Mouse (Mus musculus) telencephalon, adult 2 months (tissue): ENCODE results near the gene Pycr1.
"Not testable (repeated sequence)": the region's sequence is repeated elsewhere in the genome, so short reads cannot be mapped to it uniquely, and the experiment has no call there.

Source experiments
- DNase-seq: peaks from one replicate; pipeline ENCODE4 v3.0.0-alpha.2; 2011; ENCODE audit warnings: low read depth, low spot score

The Pycr1 gene

GRCm38 (mm10) chr11:120643601-120643987 lies at the start of gene Pycr1:
TSS of gene Pycr1 (minus strand) at chr11:120643769.
- peak; percentile 82 for DNase-seq

GRCm38 (mm10) chr11:120692471-120693011 lies 49.0 kb upstream of the Pycr1 start:
- no peak for DNase-seq

- no peak for DNase-seq
Measured at GRCm38 (mm10) chr11:120689365-120689764, 45.8 kb upstream of the Pycr1 start.

GRCm38 (mm10) chr11:120686650-120687272 lies 43.2 kb upstream of the Pycr1 start:
- DNase-seq = no peak

- DNase-seq = no peak
Measured at GRCm38 (mm10) chr11:120684660-120685059, 41.1 kb upstream of the Pycr1 start.

- no peak for DNase-seq
Measured at GRCm38 (mm10) chr11:120684086-120684485, 40.5 kb upstream of the Pycr1 start.

- DNase-seq = no peak
Measured at GRCm38 (mm10) chr11:120683536-120683935, 40.0 kb upstream of the Pycr1 start.

GRCm38 (mm10) chr11:120682683-120683082 lies 39.1 kb upstream of the Pycr1 start:
- DNase-seq = no peak

GRCm38 (mm10) chr11:120679909-120680308 lies 36.3 kb upstream of the Pycr1 start:
- no peak for DNase-seq

- no peak for DNase-seq
Measured at GRCm38 (mm10) chr11:120676951-120677350, 33.4 kb upstream of the Pycr1 start.

GRCm38 (mm10) chr11:120675875-120676274 lies 32.3 kb upstream of the Pycr1 start:
- DNase-seq = not testable (repeated sequence)

- DNase-seq = no peak
Measured at GRCm38 (mm10) chr11:120673594-120674122, 30.1 kb upstream of the Pycr1 start.

- DNase-seq = peak; percentile 77
Measured at GRCm38 (mm10) chr11:120672687-120673593, 29.4 kb upstream of the Pycr1 start, which contains the start of gene Aspscr1. TSS of gene Aspscr1 (plus strand) at chr11:120672973.

- no peak for DNase-seq
Measured at GRCm38 (mm10) chr11:120666617-120667016, 23.0 kb upstream of the Pycr1 start.

GRCm38 (mm10) chr11:120665406-120665805 lies 21.8 kb upstream of the Pycr1 start:
- no peak for DNase-seq

- DNase-seq = no peak
Measured at GRCm38 (mm10) chr11:120663714-120664113, 20.1 kb upstream of the Pycr1 start.

- no peak for DNase-seq
Measured at GRCm38 (mm10) chr11:120662759-120663158, 19.2 kb upstream of the Pycr1 start.

GRCm38 (mm10) chr11:120661076-120661460 lies 17.5 kb upstream of the Pycr1 start, which contains the start of gene Notum:
TSS of gene Notum (minus strand) at chr11:120661175.
- no peak for DNase-seq

GRCm38 (mm10) chr11:120660301-120661075 lies 16.9 kb upstream of the Pycr1 start:
- no peak for DNase-seq

- no peak for DNase-seq
Measured at GRCm38 (mm10) chr11:120659509-120660300, 16.1 kb upstream of the Pycr1 start.
